Mouse (Mus musculus) colon, adult 2 months (tissue): ENCODE results near the gene Ccni. TPM values are rescaled to one million over a fixed set of nuclear protein-coding genes. Genes with fewer than 3 reads are reported as not detected.

Experiments used
- polyA plus RNA-seq: library from polyadenylated mRNA; depleted of rRNA; stranded (reverse); fragments of >200 nt; gene quantifications from 2 replicates; pipeline ENCODE4 v1.2.3, GENCODE M21; 2012; rRNA removed

Gene Ccni
- polyA plus RNA-seq = 138 and 209 TPM in 2 replicates

GRCm38 (mm10) chr5:93206109-93207005 is at the start of gene Ccni, which contains the start of gene 2010109A12Rik:
Gene Ccni (minus strand): TSS chr5:93206495.
Gene 2010109A12Rik (plus strand): TSS chr5:93206518.

Other genes with a start within 250 kb of the Ccni start
- gene Sowahb, start 161.5 kb downstream of the Ccni start, polyA plus RNA-seq = 17.0 and 21.0 TPM in 2 replicates
- gene Sept11, start 113.1 kb downstream of the Ccni start, polyA plus RNA-seq = 13.8 and 16.6 TPM in 2 replicates
- 0.13 TPM in 1 of 2 replicates, not detected in the other for gene 2010109A12Rik, start within 50 bp of the Ccni start, polyA plus RNA-seq
- 98.3 and 140 TPM in 2 replicates for gene Ccng2, start 60.8 kb upstream of the Ccni start, polyA plus RNA-seq